Mouse (Mus musculus) liver, postnatal 0 days (tissue): ENCODE measurements around the gene Homer1.

Experiments used
- CTCF ChIP-seq: sonication (generic); IDR thresholded peaks from 2 replicates; pipeline ENCODE4 v1.5.1; 2016; ENCODE audit warnings: antibody characterized with exemption, low read depth
- EP300 ChIP-seq: IDR thresholded peaks from 2 replicates; pipeline ENCODE4 v1.6.1; 2016; ENCODE audit warnings: antibody characterized with exemption, low read depth, mild to moderate bottlenecking

- TF ChIP-seq CTCF (no peak), EP300 (no peak)
These were observed 85.7 kb downstream of the Homer1 start for GRCm38 (mm10) chr13:93385147-93385546.
